Mouse (Mus musculus): Measurements from ENCODE around the gene Pou2f3. TPM values are rescaled to one million over a fixed set of nuclear protein-coding genes. Genes with fewer than 3 reads are reported as not detected.
A peak's percentile ranks its signal among the peaks of the same experiment; 100 is the strongest.

Pou2f3 gene
- polyA plus RNA-seq, 1 experiment: not detected

DNA sequence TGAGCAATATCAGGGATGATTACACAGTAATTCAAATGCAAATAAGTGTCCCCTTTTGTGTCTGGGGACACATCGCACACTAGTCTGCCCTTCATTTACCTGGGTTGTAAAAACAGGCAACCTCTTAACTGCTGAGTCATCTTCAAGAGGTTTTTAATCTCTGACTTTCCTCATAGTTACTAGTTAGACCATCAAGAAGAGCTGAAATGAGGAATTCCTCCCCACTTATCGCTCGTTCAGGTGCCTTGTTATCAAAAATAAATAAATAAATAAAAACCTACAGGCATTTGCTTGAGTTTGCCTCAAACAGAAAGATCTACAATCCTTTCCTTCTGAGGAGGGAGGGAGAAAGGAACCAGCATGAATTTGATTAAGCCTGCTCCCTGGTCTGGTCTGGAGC lies 101.4 kb downstream of the Pou2f3 start:
- TF ChIP-seq GATA1 (IDR thresholded peaks at IDR 0.05; ENCODE audit: low read length): no peak

DNA sequence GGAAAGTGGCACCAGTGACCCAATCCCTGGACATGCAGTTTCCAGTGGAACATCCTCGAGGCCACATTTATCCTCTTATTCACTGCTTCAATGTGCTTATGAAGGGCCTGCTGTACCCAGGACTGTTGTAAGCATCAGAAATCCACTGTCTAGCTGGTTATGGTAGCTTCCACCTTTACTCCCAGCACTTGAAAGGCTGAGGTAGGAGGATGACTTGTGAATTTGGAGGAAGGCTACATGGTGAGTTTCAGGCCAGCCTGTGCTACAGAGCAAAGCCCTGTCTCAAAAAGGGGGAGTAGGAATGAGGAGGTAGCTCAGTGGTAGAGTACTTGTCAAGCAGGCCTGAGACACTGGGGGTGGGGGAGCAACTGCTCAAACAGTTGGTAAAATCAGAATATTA lies 102.1 kb downstream of the Pou2f3 start:
- no peak for TF ChIP-seq GATA1 (IDR thresholded peaks at IDR 0.05; ENCODE audit: low read length)

DNA sequence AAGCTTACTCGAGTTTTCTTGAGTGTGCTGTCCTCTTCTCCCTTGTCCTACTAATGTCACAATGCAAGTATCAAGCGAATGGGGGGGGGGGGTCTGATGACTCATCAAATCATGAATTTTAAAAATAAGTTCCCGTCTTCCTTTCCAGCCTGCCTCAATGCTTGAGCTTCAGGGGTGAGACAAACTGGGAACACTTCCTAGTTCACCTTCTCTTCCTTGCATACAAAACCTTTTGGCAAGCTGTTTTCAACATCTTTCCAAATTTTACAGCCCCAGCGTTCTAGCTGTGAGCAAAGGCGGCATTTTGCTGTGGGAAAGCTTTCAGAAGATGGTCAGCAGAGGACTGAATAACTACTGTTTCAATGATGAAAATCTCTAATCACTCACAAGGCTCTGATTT lies 102.6 kb downstream of the Pou2f3 start:
- no peak for TF ChIP-seq GATA1 (IDR thresholded peaks at IDR 0.05; ENCODE audit: low read length)

DNA sequence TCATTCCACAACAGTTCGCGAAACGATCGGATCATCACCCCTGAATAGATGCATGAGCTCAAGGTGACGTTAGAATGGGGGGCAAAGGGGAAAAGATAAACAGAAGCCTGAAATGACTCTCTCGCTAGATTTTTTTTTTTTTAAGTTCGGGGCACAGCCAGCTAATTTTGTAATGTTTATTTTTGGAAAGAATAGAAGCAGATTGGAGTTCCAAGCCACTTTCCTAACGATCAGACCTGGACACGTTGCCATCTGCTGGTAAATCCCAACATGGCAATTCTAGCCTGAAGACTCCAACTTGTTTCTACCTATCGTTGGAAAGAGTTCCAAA lies 103.0 kb downstream of the Pou2f3 start, which contains the start of gene Arhgef12:
Gene Arhgef12 (minus strand): TSS at position 53 of the 331 bp plus-strand sequence.
- no peak for TF ChIP-seq GATA1 (IDR thresholded peaks at IDR 0.05; ENCODE audit: low read length)

DNA sequence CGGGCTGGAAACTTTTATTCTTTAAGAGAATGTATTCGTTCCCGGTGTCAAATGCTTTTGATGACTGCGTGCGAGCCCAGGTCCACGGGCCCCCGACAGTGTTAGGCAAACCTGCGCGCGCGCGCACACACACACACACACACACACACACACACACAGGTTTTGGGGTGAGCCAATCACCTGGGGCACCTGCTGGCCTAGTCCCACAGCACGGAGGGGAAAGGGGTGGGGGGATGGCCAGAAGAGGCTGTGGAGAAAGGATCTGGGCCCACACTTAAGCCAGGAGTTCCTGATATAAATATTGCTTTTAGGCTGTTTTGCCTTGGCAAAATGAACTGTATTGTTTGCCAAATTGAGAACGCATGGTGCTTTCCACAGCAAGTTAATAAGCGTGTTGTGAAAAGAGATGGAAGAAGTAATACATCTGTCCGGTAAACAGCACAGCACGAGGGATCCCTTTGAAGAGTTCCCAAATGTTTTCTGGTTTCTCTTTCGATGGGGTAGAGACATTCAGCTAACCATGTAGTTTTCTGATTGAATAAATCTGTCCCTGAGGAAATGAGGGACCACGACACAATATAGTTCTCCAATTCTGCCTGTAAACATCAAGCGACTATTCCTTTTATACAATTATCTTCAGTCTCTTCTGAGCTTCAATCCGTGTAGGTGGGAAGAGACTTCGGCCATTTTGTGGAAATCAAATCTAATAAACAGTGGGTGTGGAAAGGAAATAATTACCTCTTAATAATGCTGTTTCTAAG lies 103.6 kb downstream of the Pou2f3 start:
- TF ChIP-seq GATA1 (IDR thresholded peaks at IDR 0.05; ENCODE audit: low read length): no peak

DNA sequence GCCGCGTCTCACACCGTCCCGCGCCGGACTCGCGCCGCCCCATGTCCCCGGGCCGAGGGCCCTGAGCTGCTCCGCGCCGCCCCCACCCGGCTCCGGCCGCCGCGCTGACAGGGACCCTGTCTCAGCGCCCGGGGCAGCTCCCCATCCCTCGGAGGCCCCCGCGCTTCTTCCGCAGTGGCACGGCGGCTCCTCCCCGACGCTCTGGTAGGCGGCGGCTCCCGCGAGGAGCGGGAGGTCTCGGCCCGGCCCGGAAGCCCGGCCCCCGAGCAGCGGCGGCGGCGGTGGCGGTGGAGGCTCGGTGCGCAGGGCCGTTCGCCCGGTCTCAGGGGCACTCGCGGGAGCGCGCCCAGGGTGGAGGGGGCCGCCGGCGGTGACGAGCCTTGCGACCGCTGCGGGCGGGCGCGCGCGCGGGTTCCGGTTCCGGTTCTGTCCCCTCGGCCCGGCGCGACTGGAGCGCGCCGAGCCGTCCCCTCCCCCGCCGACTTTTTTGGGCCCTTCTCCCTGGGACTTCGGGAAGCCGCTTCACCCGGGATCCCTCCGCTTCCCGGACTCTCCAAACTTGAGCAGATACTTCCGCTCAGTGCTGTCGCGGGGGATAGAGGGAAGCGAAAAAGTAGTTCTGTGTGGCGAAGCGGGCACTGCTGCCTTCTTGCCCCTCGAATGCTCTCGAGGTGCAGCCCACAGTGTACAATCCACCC lies 104.4 kb downstream of the Pou2f3 start:
- TF ChIP-seq GATA1 (IDR thresholded peaks at IDR 0.05; ENCODE audit: low read length): no peak

DNA sequence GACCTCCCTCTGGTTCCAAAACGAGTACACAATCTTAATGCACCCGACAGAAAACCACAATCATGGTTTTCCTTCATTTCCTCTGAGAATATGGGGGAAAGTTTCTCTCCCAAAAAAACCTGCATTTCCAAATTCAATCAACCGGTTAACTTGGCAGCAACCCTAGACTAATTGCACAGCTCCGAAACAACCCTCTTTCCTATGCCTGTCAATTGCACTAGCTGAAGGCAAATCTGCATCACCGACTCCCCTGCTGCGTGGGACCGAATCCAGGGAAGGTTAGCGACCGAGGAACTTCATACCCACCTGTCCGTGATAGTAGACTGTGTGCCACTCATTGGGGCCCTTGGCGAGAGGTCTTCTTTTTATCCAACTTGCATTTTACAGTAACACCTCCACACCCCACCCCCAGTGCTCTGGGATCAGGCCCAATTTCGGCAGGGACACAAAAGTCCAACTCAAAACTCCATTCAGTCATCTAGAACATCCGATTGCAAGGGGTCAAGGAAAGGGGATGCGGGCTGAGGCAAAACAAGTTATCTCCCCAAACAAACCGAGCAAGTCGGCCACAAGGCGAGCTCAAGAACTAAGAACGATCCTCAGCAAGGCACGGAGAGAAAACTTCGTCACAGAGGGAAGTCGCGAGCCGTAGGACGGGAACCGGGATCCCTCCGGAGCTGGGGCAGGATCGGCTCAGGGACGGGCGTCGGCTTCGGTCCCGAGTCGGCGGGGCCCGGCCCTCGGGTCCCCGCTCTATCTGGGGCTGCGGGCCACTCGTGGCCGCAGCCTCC lies 105.1 kb downstream of the Pou2f3 start:
- TF ChIP-seq GATA1 (IDR thresholded peaks at IDR 0.05; ENCODE audit: low read length): no peak

DNA sequence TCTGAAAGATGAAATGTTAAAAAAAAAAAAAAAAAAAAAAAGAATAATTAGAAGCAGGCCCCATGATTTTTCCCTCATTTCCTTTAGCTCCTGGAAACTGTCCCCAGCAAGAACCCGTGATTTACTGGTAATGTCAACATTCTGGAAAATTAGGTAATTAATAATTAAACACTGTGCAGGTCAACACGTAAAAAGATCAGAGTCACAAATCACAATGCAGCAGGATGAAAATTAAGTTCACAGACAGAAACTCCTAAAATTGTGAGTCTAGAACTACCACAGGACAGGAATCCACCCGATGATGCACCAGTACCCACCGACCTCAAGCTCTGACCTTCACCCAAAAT lies 105.7 kb downstream of the Pou2f3 start:
- TF ChIP-seq GATA1 (IDR thresholded peaks at IDR 0.05; ENCODE audit: low read length): no peak

DNA sequence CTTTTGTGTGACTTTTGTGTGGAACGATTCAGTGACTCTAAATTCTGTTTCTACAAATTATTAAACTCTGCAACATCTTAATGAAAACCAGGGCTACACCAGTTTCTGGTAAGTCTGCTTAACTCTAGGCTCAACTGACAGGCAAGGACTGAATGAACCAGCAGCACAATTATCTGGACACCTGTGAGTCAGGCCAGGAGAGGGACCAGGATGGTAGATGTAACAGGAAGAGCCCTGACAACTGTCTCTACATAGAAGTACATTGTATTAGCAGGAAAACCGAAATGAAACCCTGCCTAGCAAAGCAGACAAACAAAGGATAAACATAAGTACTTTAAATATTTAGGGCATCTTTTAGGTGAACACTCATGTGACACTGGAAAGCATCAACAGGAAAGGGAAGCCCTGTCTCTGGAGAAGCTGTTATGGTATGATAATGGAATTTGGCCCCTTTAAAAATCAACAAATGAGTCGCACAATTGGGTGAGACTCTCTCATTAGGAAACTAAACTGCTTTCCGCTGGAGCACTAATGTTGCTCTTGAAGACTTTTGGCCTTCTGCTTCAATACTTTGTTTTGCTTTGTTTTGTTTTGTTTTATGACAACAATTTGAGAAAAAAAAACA lies 106.4 kb downstream of the Pou2f3 start:
- no peak for TF ChIP-seq GATA1 (IDR thresholded peaks at IDR 0.05; ENCODE audit: low read length)

DNA sequence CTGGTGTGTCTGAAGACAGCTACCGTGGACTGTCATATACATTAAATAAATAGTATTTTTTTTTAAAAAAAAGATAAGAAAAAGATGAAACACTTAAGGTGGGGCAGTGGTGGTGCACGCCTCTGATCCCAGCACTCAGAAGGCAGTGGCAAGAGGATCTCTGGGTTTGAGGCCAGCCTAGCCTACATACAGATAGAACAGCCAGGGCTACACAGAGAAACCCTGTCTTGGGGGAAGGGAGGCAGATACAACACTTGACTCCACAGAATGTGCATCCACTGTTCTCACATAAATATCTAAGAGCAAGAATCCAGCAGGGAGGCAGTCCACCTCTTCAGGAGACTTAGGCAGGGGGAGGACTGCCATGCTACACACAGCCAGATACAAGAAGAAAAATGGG lies 107.2 kb downstream of the Pou2f3 start:
- no peak for TF ChIP-seq GATA1 (IDR thresholded peaks at IDR 0.05; ENCODE audit: low read length)

DNA sequence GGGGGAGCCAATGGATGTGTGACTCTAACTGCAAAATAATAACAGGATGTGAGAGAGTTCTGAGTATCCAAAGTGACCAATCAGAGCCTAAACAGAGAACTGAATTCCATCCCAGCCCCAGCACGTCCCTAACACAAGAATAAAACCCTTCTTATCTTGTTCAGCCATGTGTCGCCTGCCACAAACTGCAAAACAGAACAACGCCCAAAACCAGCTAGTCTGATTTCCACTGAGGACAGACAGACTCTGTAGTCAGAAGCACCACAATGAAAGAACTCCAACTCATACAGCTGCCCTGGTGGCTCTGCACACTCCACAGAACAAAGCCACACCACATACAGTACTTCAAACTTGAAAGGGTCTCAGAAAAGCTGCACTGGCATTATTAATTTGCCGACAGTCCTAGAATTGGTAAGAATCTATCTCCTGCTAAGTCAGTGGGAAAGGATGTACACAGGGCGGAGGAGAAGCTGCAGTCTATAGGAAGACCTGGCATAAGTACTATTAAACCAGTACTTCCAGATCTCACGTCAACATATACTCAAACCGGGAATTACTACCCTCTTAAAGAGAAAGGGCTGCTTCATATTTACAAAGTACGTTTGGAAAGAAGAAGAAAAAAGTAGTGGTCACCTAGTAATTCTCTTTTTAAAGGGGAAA lies 108.1 kb downstream of the Pou2f3 start:
- TF ChIP-seq GATA1 (IDR thresholded peaks at IDR 0.05; ENCODE audit: low read length): peak; percentile 49

DNA sequence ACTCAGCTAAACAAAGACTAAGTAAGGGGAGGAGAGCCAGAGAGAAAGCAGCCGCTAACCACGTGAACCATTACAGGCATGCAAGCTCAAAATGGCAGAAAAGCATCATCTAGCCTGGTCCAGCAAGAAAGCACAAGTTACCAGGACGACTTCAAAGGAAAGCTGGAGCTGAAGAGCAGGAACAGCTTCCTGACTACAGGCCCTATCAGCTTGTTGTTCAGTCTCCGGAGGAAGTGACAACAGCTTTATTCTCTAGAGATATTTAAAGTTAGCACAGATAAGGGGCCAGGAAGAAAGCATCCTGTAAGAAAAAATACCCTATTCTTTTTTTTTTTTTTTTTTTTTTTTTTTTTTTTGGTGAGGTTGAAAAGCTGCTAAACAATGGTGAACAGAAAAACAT lies 111.2 kb downstream of the Pou2f3 start:
- TF ChIP-seq GATA1 (IDR thresholded peaks at IDR 0.05; ENCODE audit: low read length): no peak

DNA sequence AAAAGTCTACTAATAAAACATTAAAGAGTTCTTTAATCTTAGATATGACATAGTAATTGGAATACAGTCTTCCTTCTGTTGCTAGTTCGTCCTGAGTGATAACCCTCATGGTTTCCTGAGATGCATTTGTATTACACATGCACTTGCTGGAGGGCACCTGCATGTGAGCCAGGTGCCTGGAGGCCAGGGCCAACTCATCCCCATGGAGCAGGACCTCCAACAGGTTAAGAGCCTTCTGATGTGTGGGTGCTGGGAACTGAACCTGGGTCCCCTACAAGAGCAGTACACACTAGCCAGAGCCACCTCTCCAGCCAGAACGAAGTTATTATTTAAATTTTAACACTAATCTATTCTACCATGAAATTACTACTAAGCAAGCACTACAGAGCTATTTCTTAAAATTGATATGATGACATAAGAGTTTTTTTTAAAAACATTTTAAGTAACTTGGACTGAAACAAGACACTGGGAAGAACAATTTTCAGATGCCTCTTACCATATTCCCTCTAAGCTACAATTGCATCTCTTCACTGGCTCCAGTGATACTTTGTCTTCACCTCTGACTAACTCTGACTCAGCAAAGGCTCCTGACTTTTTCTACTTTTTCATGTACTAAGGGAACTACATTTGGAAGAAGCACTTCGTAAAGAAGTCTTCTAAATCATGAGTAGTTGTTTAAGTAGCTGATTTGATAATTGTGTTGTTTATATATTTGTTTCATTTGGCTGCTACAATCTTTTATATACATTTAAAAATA lies 112.2 kb downstream of the Pou2f3 start:
- no peak for TF ChIP-seq GATA1 (IDR thresholded peaks at IDR 0.05; ENCODE audit: low read length)

DNA sequence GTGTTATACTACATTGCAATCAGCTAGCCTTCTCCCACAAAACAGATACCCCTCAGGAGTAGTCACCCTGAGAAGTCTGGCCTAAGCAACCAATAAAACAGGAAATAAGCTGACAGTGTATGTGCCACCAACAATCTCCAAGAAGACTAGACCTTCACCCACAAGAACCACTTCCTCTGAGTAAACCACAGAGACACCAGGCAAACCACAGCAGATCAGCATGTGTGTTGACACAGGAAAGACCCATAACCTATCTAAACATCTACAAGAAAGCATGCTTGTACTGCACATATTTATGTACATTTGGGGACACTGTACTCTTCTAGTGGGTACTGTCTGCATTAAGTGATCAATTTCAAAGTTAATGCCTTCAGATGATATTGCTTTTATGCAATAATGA lies 113.8 kb downstream of the Pou2f3 start:
- peak; percentile 79 for TF ChIP-seq GATA1 (IDR thresholded peaks at IDR 0.05; ENCODE audit: low read length)

DNA sequence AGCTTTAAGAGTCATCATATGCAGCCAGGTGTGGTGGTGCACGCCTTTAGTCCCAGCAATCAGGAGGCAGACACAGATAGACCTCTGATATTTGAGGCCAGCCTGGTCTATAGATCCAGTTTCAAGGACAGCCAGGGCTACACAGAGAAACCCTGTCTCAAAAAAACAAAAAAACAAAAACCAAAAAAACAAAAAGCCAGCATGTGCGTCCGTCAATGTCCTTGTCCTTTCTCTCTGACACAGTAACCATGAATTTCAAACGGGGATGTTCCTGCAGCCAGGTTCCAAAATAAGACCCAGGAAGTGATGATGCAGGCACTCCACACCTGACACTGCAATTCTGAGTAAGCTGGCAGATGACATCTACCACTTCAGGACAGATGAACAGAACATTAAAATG lies 115.3 kb downstream of the Pou2f3 start:
- no peak for TF ChIP-seq GATA1 (IDR thresholded peaks at IDR 0.05; ENCODE audit: low read length)
